Mouse (Mus musculus) bone marrow, adult 2 months (tissue): ENCODE results near the gene Lcn9. TPM values are rescaled to one million over a fixed set of nuclear protein-coding genes. Genes with fewer than 3 reads are reported as not detected.

Experiments used
- H3K27ac ChIP-seq: fragments of 200-500 bp; 2 replicates; pipeline ENCODE4 v1.5.1; 2012; ENCODE audit warnings: low read depth, mild to moderate bottlenecking, control low read depth, inconsistent platforms, low read length; ENCODE audit not compliant: control insufficient read depth, poor library complexity, insufficient read depth
- H3K4me1 ChIP-seq: fragments of 200-500 bp; 2 replicates; pipeline ENCODE4 v1.6.1; 2011; ENCODE audit warnings: low read length; ENCODE audit not compliant: control insufficient read depth, insufficient read depth
- H3K4me3 ChIP-seq: fragments of 200-500 bp; replicated peaks from 2 replicates; pipeline ENCODE3; 2011; ENCODE audit warnings: mild to moderate bottlenecking, low read depth, low read length, control low read depth; ENCODE audit not compliant: control insufficient read depth
- CTCF ChIP-seq: fragments of 200-500 bp; IDR thresholded peaks from 2 replicates; pipeline ENCODE4 v1.5.1; 2011; ENCODE audit warnings: low read length, control low read depth; ENCODE audit not compliant: control insufficient read depth, insufficient read depth
- POLR2A ChIP-seq: fragments of 200-500 bp; IDR thresholded peaks from 2 replicates; pipeline ENCODE4 v1.6.1; 2011; ENCODE audit warnings: low read depth, mild to moderate bottlenecking, control low read depth, low read length, borderline replicate concordance; ENCODE audit not compliant: control insufficient read depth
- WGBS: fragments of 180-500 bp; shearing (Covaris S2); methylation state at CpG from one replicate; pipeline ENCODE4 v1.1.7; 2018; 5-methylcytosine and 5-hydroxymethylcytosine counted together
- polyA plus RNA-seq: library from polyadenylated mRNA; stranded (reverse); fragments of >200 nt; gene quantifications from 2 replicates; pipeline ENCODE4 v1.2.4, GENCODE M21; 2011; ENCODE audit warnings: low replicate concordance; ENCODE audit not compliant: missing spikeins, insufficient read depth, insufficient read length

Gene Lcn9
- polyA plus RNA-seq, 1 experiment = not detected

DNA sequence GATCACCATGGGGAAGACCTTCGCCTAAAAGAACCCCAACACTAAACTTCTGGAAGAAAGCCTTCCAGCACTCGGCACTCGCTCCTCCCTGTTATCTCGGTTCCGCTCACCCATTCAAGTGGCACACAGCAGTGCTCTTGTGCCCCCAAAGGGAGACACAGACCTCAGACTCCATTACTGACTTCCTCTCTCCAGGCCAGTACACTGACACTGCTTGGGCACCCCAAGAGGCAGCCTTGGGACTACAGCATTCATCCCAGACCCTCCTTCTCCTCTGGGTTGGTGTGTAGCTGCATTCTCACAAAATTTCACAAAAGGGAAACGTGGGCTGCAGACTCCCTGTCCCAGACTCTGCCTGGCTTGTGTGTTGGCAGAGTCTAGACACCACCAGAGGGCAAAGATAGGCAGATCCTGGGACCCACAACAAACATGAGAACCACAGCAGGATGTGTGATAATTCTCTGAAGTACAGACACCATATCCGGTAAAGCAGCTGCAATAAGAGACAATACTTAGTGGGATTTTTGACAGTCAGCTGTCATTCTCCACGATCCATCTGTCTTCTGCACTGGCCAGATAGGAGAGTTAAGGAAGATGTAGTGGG, 5.5 kb downstream of the Lcn9 start:
- Histone ChIP-seq H3K27ac (no peak overlapping the region), H3K4me3 (no peak overlapping the region), H3K4me1 (no peaks in the 10 kb centered on the region)
- TF ChIP-seq CTCF (no peak), POLR2A (no peak)
- 44% methylated on average over 8 of the region's 8 CpGs for WGBS

DNA sequence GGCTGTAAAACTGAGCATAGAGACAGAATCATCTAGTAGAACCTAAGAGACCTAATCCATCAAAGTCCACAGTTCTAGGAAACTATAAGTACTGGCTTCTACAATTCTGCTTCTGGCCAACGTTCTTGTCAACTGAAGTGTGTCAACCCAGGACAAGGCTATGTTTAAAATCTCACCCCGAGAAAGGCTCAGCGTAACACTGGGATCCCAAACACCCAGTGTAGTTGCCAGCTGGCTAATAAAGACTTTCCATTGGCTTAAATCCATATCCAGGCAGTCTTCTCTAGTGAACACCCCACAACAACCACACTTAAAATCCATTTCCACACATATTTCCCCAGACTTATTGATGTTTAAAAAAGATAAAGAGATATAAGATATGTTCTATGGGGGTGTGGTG, 7.8 kb downstream of the Lcn9 start:
- 78% methylated on average over 3 of the region's 3 CpGs for WGBS
- Histone ChIP-seq H3K4me3 (no peak overlapping the region), H3K4me1 (no peaks in the 10 kb centered on the region), H3K27ac (no peak overlapping the region)
- TF ChIP-seq POLR2A (no peak), CTCF (no peak)

DNA sequence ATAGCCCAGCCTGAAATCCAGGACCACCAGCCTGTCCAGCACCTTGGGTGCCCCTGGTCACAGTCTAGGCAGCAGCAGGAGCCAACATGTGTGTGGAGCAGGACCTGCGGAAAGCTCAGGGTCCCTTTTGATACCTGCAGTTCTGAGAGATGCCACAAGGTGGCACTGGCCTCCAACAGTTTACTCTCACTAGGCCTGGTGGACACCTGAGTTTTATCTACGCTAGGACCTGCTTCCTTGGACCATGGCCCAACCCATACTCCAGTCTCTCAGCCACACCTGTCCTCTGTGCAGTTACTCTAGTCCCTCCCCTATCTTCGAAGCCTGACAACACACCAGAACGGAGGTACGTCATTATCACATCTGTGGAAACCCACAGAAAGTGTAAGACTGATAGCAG, 13.3 kb downstream of the Lcn9 start:
- WGBS = 29% methylated on average over 5 of the region's 5 CpGs
- TF ChIP-seq POLR2A = no peak
- peak; percentile 84 for TF ChIP-seq CTCF
- Histone ChIP-seq H3K27ac (no peak overlapping the region), H3K4me3 (no peak overlapping the region), H3K4me1 (no peaks in the 10 kb centered on the region)

DNA sequence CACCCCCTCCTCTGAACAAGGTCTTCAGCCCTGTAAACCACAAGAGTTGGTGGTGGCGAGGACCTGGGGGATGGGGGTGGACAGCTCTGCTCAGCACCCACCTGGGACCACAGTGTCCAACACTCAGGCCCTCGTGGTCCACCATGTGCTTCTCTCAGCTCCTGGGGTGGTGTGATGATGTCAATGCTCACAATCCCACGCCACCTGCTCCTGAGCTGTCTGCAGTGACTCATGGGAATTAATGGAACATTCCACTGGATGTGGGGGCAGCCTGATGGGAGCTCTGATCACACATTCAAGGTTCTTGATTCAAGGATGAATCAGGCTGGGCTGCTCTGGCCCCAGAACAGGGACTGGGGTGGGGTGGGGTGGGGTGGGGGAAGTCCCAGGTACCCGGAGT, 19.2 kb downstream of the Lcn9 start:
- Histone ChIP-seq H3K4me3 (no peak overlapping the region), H3K27ac (no peak overlapping the region), H3K4me1 (no peaks in the 10 kb centered on the region)
- TF ChIP-seq POLR2A (no peak), CTCF (no peak)
- 55% methylated on average over 4 of the region's 4 CpGs for WGBS

DNA sequence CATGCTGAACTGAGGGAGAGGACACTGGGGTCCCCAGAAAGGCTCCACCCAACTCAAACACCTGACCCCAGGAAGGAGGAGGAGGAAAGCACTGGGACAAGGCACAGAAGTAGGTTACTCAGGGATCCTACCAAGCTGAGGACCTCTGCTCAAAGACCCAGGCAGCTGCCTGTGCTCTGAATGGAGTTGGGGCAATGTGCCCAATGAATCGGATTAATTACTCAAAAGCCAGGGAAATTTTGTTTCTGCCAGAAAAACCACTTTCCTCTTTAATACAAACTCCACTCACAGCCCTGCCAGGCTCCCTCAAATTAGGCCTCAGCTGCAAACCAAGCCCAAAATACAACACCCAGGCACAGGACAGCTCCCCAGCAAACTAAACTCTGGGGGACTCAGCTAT, 19.8 kb downstream of the Lcn9 start:
- no peaks in the 10 kb centered on the region for H3K4me1 ChIP-seq
- H3K27ac ChIP-seq = no peak overlapping the region
- TF ChIP-seq CTCF = no peak
- TF ChIP-seq POLR2A = no peak

DNA sequence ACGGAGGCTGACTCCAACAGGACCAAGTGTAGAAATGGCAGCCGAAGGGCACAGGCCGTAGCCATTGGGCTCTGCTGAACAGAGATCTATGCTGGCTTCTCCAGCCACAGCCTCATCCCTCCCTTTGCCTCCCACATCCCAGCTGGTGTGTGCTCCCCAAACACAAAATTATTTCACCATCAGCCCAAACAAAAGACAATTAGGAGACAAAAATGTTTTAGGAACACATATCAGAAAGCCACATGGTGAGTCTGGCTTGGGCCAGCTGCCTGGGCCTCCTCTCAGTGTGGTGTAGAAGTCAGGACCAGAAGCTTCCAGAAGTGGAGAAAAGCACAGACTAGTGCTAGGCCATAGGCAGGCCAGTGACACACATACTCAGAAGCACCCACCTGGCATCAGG, 21.1 kb downstream of the Lcn9 start:
- TF ChIP-seq CTCF = no peak
- no peak for TF ChIP-seq POLR2A
- 90% methylated on average over 3 of the region's 3 CpGs for WGBS
- no peak overlapping the region for H3K4me3 ChIP-seq
- H3K4me1 ChIP-seq = no peaks in the 10 kb centered on the region
- no peak overlapping the region for H3K27ac ChIP-seq

More for the DNA sequence above, 19.8 kb downstream of the Lcn9 start:
- H3K4me3 ChIP-seq = no peak overlapping the region
- 62% methylated on average over 1 of the region's 1 CpGs for WGBS

DNA sequence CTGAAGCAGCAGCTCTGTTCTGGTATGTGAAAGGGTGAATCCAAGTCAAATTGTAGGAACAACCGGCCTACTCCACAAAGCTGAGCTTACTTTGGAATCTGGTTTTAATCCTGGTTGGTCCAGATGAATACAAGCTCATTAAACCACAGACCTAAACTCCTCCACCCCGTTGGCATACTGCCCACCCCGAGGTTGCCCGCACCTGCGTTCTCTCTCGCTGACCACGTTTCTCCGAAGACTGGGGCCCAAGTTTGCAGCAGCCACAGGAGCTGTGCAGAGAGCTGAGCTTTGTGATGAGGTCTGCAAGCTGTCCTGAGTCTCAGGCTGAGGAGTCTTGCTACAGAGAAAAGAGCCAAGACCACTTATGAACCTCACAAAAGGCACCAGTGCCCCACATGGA, 23.6 kb downstream of the Lcn9 start:
- no peak overlapping the region for H3K4me3 ChIP-seq
- no peaks in the 10 kb centered on the region for H3K4me1 ChIP-seq
- 11% methylated on average over 8 of the region's 8 CpGs for WGBS
- H3K27ac ChIP-seq = no peak overlapping the region
- TF ChIP-seq POLR2A = no peak
- no peak for TF ChIP-seq CTCF

DNA sequence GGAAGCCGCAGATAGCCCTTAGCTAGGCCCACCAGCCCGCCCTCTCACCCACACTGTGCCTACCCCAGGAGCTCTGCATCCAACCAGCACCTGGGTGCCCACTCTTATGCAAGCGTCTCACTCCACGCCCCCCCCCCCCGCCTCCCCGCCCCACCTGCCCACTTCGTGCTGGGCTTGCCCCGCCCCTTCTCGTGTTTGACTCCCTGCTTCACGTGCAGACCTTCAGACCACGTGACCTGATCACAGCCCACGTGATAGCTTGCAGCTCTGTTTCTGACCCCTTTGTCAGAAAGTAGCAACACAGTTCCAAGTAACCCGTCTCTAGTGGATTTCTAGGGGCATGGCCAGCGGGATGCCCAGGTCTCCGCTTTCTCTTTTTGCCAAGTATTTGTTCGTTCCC, 24.3 kb downstream of the Lcn9 start, which contains the start of gene Sohlh1:
Gene Sohlh1, minus strand, starts transcription at position 23 of the 400 bp plus-strand sequence.
- H3K27ac ChIP-seq = no peak within 1 kb of the TSS
- no peak within 1 kb of the TSS for H3K4me3 ChIP-seq
- TF ChIP-seq POLR2A (no peak), CTCF (no peak)
- 75% methylated on average over 16 of the region's 16 CpGs for WGBS
- H3K4me1 ChIP-seq = no peaks in the 10 kb centered on the region

DNA sequence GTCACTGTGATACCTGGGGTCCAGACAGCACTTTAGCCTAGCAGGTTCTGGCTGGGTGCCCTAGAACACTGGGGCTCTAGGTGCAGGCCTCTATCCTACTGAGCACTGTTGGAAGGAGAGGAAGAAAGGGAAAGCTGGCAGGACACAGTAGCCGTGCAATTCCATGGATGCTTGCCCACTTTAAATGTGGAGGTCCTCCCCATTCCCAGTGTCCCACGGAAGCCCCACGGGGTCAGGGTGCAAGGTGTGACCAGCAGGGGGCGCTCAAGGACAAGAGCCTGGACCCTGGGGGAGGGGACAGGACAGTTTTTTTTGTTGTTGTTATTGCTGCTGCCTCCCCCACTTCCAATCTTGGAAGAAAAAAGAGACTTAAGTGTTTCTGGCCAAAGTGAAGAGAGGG, 27.4 kb downstream of the Lcn9 start:
- Histone ChIP-seq H3K27ac (no peak overlapping the region), H3K4me3 (no peak overlapping the region), H3K4me1 (no peaks in the 10 kb centered on the region)
- TF ChIP-seq CTCF (peak; percentile 71), POLR2A (no peak)
- 12% methylated on average over 4 of the region's 4 CpGs for whole genome bisulfite sequencing
